ENCODE assay signal across 8 mouse cellular contexts in the genomic region with DNA sequence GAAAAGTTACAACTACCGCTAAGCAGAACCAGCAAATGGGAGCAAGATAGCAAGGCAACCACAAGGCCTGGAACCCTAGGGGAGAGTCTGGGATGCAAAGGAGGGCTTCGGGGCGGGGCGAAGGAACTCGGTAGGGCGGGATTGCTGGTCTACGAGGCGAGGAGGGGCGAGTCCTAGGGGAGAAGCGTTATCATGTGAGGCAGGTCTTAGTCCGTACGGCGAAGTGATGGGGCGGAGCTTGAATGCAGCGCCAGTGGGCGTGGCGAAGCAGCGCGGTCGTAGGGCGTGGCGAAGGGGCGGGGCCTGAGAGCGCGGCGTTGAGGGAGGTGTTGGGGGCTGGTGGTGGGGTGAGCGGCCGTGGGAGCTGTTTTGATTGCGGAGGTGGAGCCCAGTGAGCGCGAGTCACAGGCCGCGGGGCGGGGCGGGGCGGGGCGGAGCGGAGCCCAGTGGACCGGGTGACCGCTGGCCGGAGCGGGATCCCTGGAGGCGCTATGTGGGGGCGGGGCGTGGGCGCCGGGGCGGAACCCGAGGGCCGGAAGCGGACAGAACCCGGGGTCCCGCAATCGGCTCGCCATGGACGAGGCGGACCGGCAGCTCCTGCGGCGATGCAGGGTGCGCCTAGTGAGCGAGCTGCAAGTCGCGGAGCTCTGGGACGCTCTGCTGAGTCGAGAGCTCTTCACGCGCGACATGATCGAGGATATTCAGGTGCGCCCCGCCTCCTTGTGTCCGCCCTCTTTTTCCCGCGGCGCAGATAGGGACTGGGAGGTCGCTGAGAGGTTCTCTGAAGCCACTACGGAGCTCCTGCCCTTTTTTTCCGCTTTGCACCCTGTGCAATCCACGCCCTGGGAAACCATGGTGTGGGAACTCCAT. TPM values are rescaled to one million over a fixed set of nuclear protein-coding genes. Genes with fewer than 3 reads are reported as not detected.
A peak's percentile ranks its signal among the peaks of the same experiment; 100 is the strongest.
DNase-seq lines count a peak whose midpoint lies in the region; ATAC-seq lines count a peak whose summit lies in the region.

A gene (plus strand): TSS at position 331 of the 870 bp plus-strand sequence.

- intact Hi-C loops in gastrocnemius, postnatal 14 days (cut with DNase I; ENCODE audit: low total_unique reads) = no loop called here
- intact Hi-C loops in left cerebral cortex, postnatal 10 days (cut with DNase I) = no loop called here

- ATAC-seq in inflammation-experienced regulatory T-cells, adult 6 months = peak; percentile 73
- ATAC-seq in megakaryocyte-erythroid progenitor cell, adult 5-6 weeks (replicated peaks; ENCODE audit: low FRiP score, low TSS enrichment, poor library complexity, severe bottlenecking) = peak; percentile 77

- peak; percentile 96 for DNase-seq in adipocyte (ENCODE audit: low spot score)
- DNase-seq in embryo, embryonic 10 days (ENCODE audit: low spot score) = peak; percentile 100
- peak; percentile 97 for DNase-seq in gastrocnemius, postnatal 14 days
- peak; percentile 95 to 97 for DNase-seq in left cerebral cortex, postnatal 10 days (ENCODE audit: extremely low spot score in 1 of 2, low spot score in 2 of 2)
- DNase-seq in right cerebral cortex, postnatal 25 days = peak; percentile 95
- peak; percentile 98 to 99 for DNase-seq in urinary bladder, postnatal 4 days (ENCODE audit: low spot score in 2 of 2)

RNA-seq across cellular contexts. Expression of the gene that starts here (rescaled TPM):
- total RNA-seq in gastrocnemius, postnatal 14 days (2021) = 1 to 10 TPM; 3.7 to 4.8 TPM
- 10 to 100 TPM in 1 of 3 experiments, 1 to 10 TPM in 2; 6.9 to 10.9 (median 6.9) TPM for polyA plus RNA-seq in inflammation-experienced regulatory T-cells, adult 6 months (2017; shearing (Covaris generic))
- 10 to 100 TPM; 21.7 to 27.0 TPM for total RNA-seq in left cerebral cortex, postnatal 10 days (2021)
- 16.5 and 17.0 TPM in 2 replicates for total RNA-seq in megakaryocyte-erythroid progenitor cell, adult 5-6 weeks (2014; fragmentation: Nextera tagmentation)
- 11.4 and 18.1 TPM in 2 replicates for total RNA-seq in megakaryocyte-erythroid progenitor cell, adult 5-6 weeks (2017)

Comparison
In these comparisons a context has a peak if more than half of its experiments do, and no peak if none do; other contexts are left out.
1. Peak in every context shown above with its lines: DNase-seq and ATAC-seq.